Mouse (Mus musculus): ENCODE data around the gene Timp2. TPM values are rescaled to one million over a fixed set of nuclear protein-coding genes. Genes with fewer than 3 reads are reported as not detected.

Timp2 gene
- polyA plus RNA-seq (2015; fragmentation: Nextera tagmentation; extraction: Ambion mirVana): 38.9 TPM in 2 replicates

DNA sequence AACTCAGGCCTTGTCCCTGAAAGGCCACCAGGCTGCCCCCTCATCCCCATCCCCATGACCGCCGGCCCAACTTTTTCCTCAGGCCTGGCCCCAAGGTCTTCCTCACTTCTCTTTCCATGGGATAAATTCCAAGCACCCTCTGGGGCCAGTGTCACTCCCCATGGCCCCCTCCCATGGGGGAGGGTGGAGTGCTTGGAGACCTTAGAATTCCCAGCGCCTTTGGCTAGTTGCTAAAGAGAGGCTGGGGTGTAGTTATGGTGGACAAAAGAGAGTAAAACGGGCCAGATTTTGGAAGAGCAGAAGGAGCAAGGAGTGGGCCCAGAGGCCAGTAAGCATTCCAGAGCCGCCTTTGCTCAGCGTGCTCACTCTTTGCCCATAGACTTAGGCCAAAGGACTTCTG lies at the start of gene Timp2:
Gene Timp2, minus strand, starts transcription at position 101 of the 400 bp plus-strand sequence.
- no peak for TF ChIP-seq CTCF (IDR thresholded peaks at IDR 0.05; ENCODE audit: low read depth)
- H3K9ac ChIP-seq (ENCODE audit: low read depth, low read length): peak within 1 kb of the TSS; percentile 68
- 48% methylated on average over 6 of the region's 6 CpGs for WGBS
- peak within 1 kb of the TSS; percentile 78 for H3K27ac ChIP-seq (ENCODE audit: low read depth, low read length)
- peak within 1 kb of the TSS; percentile 70 for H3K4me3 ChIP-seq (ENCODE audit: low read depth, low read length)
- H3K4me2 ChIP-seq (replicated peaks; ENCODE audit: low read depth): peak within 1 kb of the TSS; percentile 90
- H3K36me3 ChIP-seq (ENCODE audit: control insufficient read depth, insufficient read depth): no peaks in the 10 kb centered on the region
- no peaks in the 10 kb centered on the region for H3K27me3 ChIP-seq (replicated peaks; ENCODE audit: control insufficient read depth, insufficient read depth, low read length)
- H3K9me3 ChIP-seq (ENCODE audit: control insufficient read depth): no peaks in the 10 kb centered on the region
- no peaks in the 10 kb centered on the region for H3K4me1 ChIP-seq (replicated peaks; ENCODE audit: control insufficient read depth, insufficient read depth, low read length)
- 0 out of 2 replicates have a peak, but pooled peaks have one; percentile 7 for ATAC-seq

DNA sequence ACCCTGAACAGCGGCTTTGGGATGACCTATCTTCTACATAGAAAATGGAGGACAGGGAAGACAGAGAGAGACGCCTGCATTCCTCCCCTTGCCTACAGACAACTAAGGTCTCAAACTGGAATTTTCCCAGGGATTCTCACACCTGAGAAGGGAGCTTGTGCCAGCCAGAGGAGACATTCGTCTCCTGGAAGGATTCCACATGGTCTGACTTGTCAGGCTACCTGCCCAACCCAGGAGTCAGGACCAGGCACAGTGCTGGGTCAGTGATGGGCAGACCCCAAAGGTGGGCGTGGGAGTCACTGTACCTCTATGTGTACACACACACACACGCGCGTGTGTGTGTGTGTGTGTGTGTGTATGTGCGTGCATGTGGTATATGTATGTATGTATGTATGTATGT lies 49.8 kb upstream of the Timp2 start:
- no peak overlapping the region for H3K4me3 ChIP-seq (ENCODE audit: low read depth, low read length)
- H3K27me3 ChIP-seq (replicated peaks; ENCODE audit: control insufficient read depth, insufficient read depth, low read length): no peaks in the 10 kb centered on the region
- 95% methylated on average over 8 of the region's 8 CpGs for WGBS
- no peak overlapping the region for H3K9ac ChIP-seq (ENCODE audit: low read depth, low read length)
- no peak overlapping the region for H3K27ac ChIP-seq (ENCODE audit: low read depth, low read length)
- TF ChIP-seq CTCF (IDR thresholded peaks at IDR 0.05; ENCODE audit: low read depth): no peak
- H3K4me2 ChIP-seq (replicated peaks; ENCODE audit: low read depth): no peak overlapping the region
- H3K4me1 ChIP-seq (replicated peaks; ENCODE audit: control insufficient read depth, insufficient read depth, low read length): peaks cover 9% of the 10 kb centered on the region
- no peaks in the 10 kb centered on the region for H3K9me3 ChIP-seq (ENCODE audit: control insufficient read depth)
- H3K36me3 ChIP-seq (ENCODE audit: control insufficient read depth, insufficient read depth): peaks cover 35% of the 10 kb centered on the region; the same call in 1 of the 2 replicates
- ATAC-seq: no peak

DNA sequence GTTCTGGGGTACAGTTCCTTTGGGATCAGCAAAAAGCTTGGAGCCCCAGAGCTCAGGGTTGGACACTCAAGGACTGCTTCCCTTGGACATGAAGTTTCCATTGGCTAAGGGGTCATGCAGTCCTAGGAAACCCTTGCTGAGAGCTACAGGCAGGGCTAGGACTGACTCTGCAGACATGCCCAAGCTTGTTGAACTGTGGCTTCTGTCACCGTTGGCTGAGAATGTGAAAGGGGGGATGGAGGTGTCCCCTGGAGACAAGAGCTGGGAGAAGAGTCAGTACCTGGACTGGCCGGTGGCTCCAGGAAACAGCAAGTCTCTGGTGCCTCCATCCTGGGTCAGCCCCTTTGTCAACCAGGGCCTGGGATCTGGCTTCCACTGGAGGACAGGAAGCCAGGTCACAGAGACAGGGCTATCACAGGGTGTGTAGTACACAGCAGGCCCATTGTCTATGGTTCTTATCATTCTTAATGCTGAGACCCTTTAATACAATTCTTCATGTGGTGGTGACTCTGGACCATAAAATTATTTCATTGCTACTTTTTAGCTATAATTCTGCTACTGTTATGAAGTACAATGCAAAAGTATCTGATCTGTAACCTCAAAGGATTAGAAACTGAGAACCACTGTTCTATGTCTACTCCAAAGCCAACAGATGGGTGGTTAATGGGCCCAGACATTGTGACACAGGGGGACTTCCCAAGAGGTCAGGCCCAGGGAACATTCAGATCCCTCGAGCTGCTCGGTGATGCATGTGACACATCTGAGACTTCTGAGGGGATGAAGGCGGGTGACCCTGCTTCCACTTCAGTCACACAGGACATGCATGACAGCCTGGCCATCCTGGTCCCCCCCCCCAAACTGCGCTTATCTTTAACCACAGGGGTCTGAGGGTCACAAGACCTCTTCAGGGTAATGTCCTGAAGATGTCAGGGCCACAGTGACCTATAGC lies 48.7 kb upstream of the Timp2 start:
- no peak overlapping the region for H3K4me2 ChIP-seq (replicated peaks; ENCODE audit: low read depth)
- ATAC-seq: no peak
- no peaks in the 10 kb centered on the region for H3K9me3 ChIP-seq (ENCODE audit: control insufficient read depth)
- H3K36me3 ChIP-seq (ENCODE audit: control insufficient read depth, insufficient read depth): peaks cover 32% of the 10 kb centered on the region; the same call in 1 of the 2 replicates
- H3K27ac ChIP-seq (ENCODE audit: low read depth, low read length): peak overlapping the region; percentile 41; the same call in 1 of the 2 replicates
- no peak overlapping the region for H3K4me3 ChIP-seq (ENCODE audit: low read depth, low read length)
- H3K27me3 ChIP-seq (replicated peaks; ENCODE audit: control insufficient read depth, insufficient read depth, low read length): no peaks in the 10 kb centered on the region
- WGBS: 84% methylated on average over 6 of the region's 6 CpGs
- no peak overlapping the region for H3K9ac ChIP-seq (ENCODE audit: low read depth, low read length)
- H3K4me1 ChIP-seq (replicated peaks; ENCODE audit: control insufficient read depth, insufficient read depth, low read length): peaks cover 18% of the 10 kb centered on the region
- no peak for TF ChIP-seq CTCF (IDR thresholded peaks at IDR 0.05; ENCODE audit: low read depth)

DNA sequence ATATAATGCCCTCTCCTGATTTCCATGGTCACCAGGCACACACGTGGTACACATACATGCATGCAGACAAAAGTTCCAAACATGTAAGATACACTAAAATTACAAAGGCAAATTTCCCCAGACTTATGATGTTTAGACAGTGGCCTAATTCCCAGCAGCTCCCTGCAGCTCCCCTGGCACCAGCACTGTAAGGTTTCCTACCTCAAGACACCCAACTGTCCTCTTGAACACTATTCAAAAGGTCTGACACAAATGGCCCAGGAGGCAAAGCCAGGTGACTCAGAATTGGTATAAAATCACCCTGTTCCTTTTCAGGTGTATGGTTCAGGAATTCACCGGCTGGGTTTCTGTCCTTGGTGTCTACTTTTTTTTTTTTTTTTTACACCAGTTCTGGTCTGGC lies 47.6 kb upstream of the Timp2 start:
- no peak overlapping the region for H3K4me2 ChIP-seq (replicated peaks; ENCODE audit: low read depth)
- no peak overlapping the region for H3K4me3 ChIP-seq (ENCODE audit: low read depth, low read length)
- H3K9ac ChIP-seq (ENCODE audit: low read depth, low read length): no peak overlapping the region
- H3K36me3 ChIP-seq (ENCODE audit: control insufficient read depth, insufficient read depth): peaks cover 37% of the 10 kb centered on the region
- 85% methylated on average over 2 of the region's 2 CpGs for WGBS
- peak overlapping the region; percentile 93; the same call in 1 of the 2 replicates for H3K27ac ChIP-seq (ENCODE audit: low read depth, low read length)
- no peak for ATAC-seq
- H3K4me1 ChIP-seq (replicated peaks; ENCODE audit: control insufficient read depth, insufficient read depth, low read length): peaks cover 14% of the 10 kb centered on the region
- H3K9me3 ChIP-seq (ENCODE audit: control insufficient read depth): no peaks in the 10 kb centered on the region
- no peaks in the 10 kb centered on the region for H3K27me3 ChIP-seq (replicated peaks; ENCODE audit: control insufficient read depth, insufficient read depth, low read length)
- no peak for TF ChIP-seq CTCF (IDR thresholded peaks at IDR 0.05; ENCODE audit: low read depth)

DNA sequence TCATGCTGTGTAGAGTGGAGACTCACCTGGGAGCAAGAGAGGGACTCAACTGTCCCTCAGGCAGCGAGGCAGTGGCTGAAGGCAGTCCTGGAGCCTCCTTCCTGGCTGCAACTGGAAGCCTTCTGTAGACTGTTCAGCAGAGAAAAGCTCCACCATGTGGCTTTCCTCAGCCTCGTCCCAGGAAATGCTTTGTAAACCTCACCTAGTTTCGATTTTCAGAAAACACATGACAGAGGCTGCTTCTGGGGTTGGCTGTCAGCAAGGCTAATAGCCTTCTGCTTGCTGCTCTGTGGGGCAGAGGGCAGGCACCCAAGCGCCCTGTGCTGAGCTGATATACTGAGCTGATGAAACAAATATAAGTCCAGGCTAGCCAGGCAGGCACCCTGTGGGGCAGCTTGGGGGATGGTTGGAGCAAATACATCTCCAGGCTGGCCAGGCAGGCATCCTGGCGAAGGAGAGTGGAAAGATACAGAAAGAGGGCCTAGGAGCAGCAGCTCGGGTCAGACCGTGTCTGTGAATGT lies 46.3 kb upstream of the Timp2 start, which contains the start of gene Lgals3bp:
Gene Lgals3bp, minus strand, starts transcription at position 333 of the 521 bp plus-strand sequence.
- H3K9ac ChIP-seq (ENCODE audit: low read depth, low read length): peak within 1 kb of the TSS; percentile 56
- no peaks in the 10 kb centered on the region for H3K9me3 ChIP-seq (ENCODE audit: control insufficient read depth)
- peak; percentile 71 for TF ChIP-seq CTCF (IDR thresholded peaks at IDR 0.05; ENCODE audit: low read depth)
- peak within 1 kb of the TSS; percentile 44 for H3K4me3 ChIP-seq (ENCODE audit: low read depth, low read length)
- H3K4me1 ChIP-seq (replicated peaks; ENCODE audit: control insufficient read depth, insufficient read depth, low read length): peaks cover 9% of the 10 kb centered on the region; the same call in 1 of the 2 replicates
- H3K36me3 ChIP-seq (ENCODE audit: control insufficient read depth, insufficient read depth): peaks cover 38% of the 10 kb centered on the region
- peak within 1 kb of the TSS; percentile 93 for H3K27ac ChIP-seq (ENCODE audit: low read depth, low read length)
- no peaks in the 10 kb centered on the region for H3K27me3 ChIP-seq (replicated peaks; ENCODE audit: control insufficient read depth, insufficient read depth, low read length)
- peak within 1 kb of the TSS; percentile 84 for H3K4me2 ChIP-seq (replicated peaks; ENCODE audit: low read depth)
- ATAC-seq: peak; percentile 87
- 11% methylated on average over 7 of the region's 7 CpGs for WGBS

DNA sequence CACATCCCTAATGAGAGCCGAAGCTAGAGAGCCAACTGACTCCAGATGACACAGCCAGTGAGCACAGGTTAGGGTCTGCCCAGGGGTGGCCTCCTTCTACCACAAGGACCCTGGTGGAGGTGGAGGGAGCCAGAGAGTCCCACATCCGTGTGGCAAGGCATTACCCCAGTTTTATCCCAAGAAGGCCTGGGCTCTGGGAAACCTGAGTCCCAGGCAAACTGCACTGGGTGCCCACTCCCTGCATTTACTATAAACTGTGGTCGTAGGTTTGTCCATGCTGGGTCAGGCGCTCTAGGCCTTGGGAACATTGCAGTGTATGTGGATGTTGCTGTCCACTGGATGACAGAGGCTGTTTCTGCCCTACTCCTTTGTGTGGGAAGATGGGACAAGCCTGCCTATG lies 45.7 kb upstream of the Timp2 start:
- no peaks in the 10 kb centered on the region for H3K9me3 ChIP-seq (ENCODE audit: control insufficient read depth)
- peak overlapping the region; percentile 84 for H3K4me2 ChIP-seq (replicated peaks; ENCODE audit: low read depth)
- no peak for ATAC-seq
- no peaks in the 10 kb centered on the region for H3K27me3 ChIP-seq (replicated peaks; ENCODE audit: control insufficient read depth, insufficient read depth, low read length)
- peak overlapping the region; percentile 56 for H3K9ac ChIP-seq (ENCODE audit: low read depth, low read length)
- H3K36me3 ChIP-seq (ENCODE audit: control insufficient read depth, insufficient read depth): peaks cover 40% of the 10 kb centered on the region
- H3K27ac ChIP-seq (ENCODE audit: low read depth, low read length): peak overlapping the region; percentile 93
- H3K4me3 ChIP-seq (ENCODE audit: low read depth, low read length): peak overlapping the region; percentile 44
- WGBS: 54% methylated on average over 4 of the region's 4 CpGs
- no peak for TF ChIP-seq CTCF (IDR thresholded peaks at IDR 0.05; ENCODE audit: low read depth)
- H3K4me1 ChIP-seq (replicated peaks; ENCODE audit: control insufficient read depth, insufficient read depth, low read length): peaks cover 9% of the 10 kb centered on the region; the same call in 1 of the 2 replicates

Measured in intestine, postnatal 0 days (tissue).